Mouse (Mus musculus) kidney, postnatal 25 days (tissue): ENCODE data around the gene Col24a1.
"Not testable (repeated sequence)": the region's sequence is repeated elsewhere in the genome, so short reads cannot be mapped to it uniquely, and the experiment has no call there.

Source experiments
- DNase-seq, 2 experiments: peaks; one replicate each; pipeline ENCODE4 v3.0.0; 2021; ENCODE audit warnings: mixed read lengths in 2 of 2

Col24a1 gene

GRCm38 (mm10) chr3:145356865-145357487 is 64.7 kb downstream of the Col24a1 start:
- DNase-seq, result no peak

- peak in 1 of 2 experiments; percentile 11 for DNase-seq
These were observed 73.0 kb downstream of the Col24a1 start for GRCm38 (mm10) chr3:145365227-145365626.

GRCm38 (mm10) chr3:145367176-145367717 is 75.0 kb downstream of the Col24a1 start:
- no peak for DNase-seq

- no peak for DNase-seq
These were observed 84.0 kb downstream of the Col24a1 start for GRCm38 (mm10) chr3:145376298-145376697.

GRCm38 (mm10) chr3:145383095-145383494 is 90.8 kb downstream of the Col24a1 start:
- no peak for DNase-seq

GRCm38 (mm10) chr3:145386434-145386833 is 94.2 kb downstream of the Col24a1 start:
- DNase-seq, result no peak

GRCm38 (mm10) chr3:145390681-145391080 is 98.4 kb downstream of the Col24a1 start:
- no peak for DNase-seq

GRCm38 (mm10) chr3:145391986-145392659 is 99.9 kb downstream of the Col24a1 start:
- no peak for DNase-seq

- DNase-seq, result no peak
These were observed 106.9 kb downstream of the Col24a1 start for GRCm38 (mm10) chr3:145399173-145399572.

- DNase-seq, result no peak
These were observed 110.0 kb downstream of the Col24a1 start for GRCm38 (mm10) chr3:145402257-145402656.

GRCm38 (mm10) chr3:145402994-145403393 is 110.7 kb downstream of the Col24a1 start:
- no peak for DNase-seq

GRCm38 (mm10) chr3:145408045-145408444 is 115.8 kb downstream of the Col24a1 start:
- peak in 1 of 2 experiments; percentile 43 for DNase-seq

GRCm38 (mm10) chr3:145412137-145412536 is 119.9 kb downstream of the Col24a1 start:
- DNase-seq, result no peak

- no peak for DNase-seq
These were observed 122.1 kb downstream of the Col24a1 start for GRCm38 (mm10) chr3:145414362-145414761.

- no peak for DNase-seq
These were observed 125.5 kb downstream of the Col24a1 start for GRCm38 (mm10) chr3:145417809-145418208.

- no peak for DNase-seq
These were observed 128.1 kb downstream of the Col24a1 start for GRCm38 (mm10) chr3:145420421-145420820.

GRCm38 (mm10) chr3:145422044-145422443 is 129.8 kb downstream of the Col24a1 start:
- DNase-seq, result no peak

GRCm38 (mm10) chr3:145438352-145438751 is 146.1 kb downstream of the Col24a1 start:
- peak; percentile 32 to 50 for DNase-seq

- no peak for DNase-seq
These were observed 146.8 kb downstream of the Col24a1 start for GRCm38 (mm10) chr3:145439086-145439485.

- no peak for DNase-seq
These were observed 148.7 kb downstream of the Col24a1 start for GRCm38 (mm10) chr3:145440993-145441392.

- DNase-seq, result peak; percentile 27 to 55
These were observed 150.0 kb downstream of the Col24a1 start for GRCm38 (mm10) chr3:145442268-145442667.

- DNase-seq, result not testable (repeated sequence)
These were observed 150.9 kb downstream of the Col24a1 start for GRCm38 (mm10) chr3:145443167-145443566.

GRCm38 (mm10) chr3:145457039-145457438 is 164.8 kb downstream of the Col24a1 start:
- no peak for DNase-seq

- DNase-seq, result no peak
These were observed 170.1 kb downstream of the Col24a1 start for GRCm38 (mm10) chr3:145462351-145462750.
